Mouse (Mus musculus): ENCODE results near the gene Gal3st4. TPM values are rescaled to one million over a fixed set of nuclear protein-coding genes. Genes with fewer than 3 reads are reported as not detected.

The Gal3st4 gene
- polyA plus RNA-seq, 1 experiment: 0.10 TPM

DNA sequence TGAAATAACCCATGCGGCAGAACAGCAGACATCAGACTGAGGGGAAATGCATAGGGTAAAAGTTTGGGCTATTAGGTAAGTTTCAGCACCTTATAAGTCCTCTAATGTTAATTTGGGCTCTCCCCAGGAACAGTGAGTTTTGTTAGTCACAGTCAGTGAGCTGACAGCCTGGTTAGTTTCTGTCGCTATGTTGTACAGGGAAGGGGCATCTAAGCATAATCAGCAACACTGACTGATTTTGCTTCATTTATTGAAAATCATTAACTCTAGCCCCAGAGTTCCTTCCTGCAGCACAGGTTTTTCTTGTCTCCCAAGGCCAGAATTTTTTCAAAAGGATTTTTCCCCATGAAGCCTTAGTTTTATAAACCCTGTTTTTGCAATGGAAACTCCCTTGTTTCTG lies 38.9 kb downstream of the Gal3st4 start:
- no peak overlapping the region for H3K27ac ChIP-seq (ENCODE audit: control insufficient read depth, insufficient read depth, low read depth, low read length)
- no peaks in the 10 kb centered on the region for H3K36me3 ChIP-seq (ENCODE audit: control insufficient read depth, insufficient read depth, low read length)
- no peak overlapping the region for H3K4me3 ChIP-seq (ENCODE audit: control insufficient read depth, low read depth, low read length)
- no peaks in the 10 kb centered on the region for H3K27me3 ChIP-seq (ENCODE audit: control insufficient read depth, insufficient read depth, low read length)
- no peaks in the 10 kb centered on the region for H3K4me1 ChIP-seq (ENCODE audit: control insufficient read depth, insufficient read depth, low read length)
- no peak for TF ChIP-seq POLR2A (IDR thresholded peaks at IDR 0.05; ENCODE audit: control insufficient read depth, low read depth, low read length)
- no peak for TF ChIP-seq CTCF (IDR thresholded peaks at IDR 0.05; ENCODE audit: control insufficient read depth, insufficient read depth, insufficient replicate concordance, low read depth, low read length)

- Histone ChIP-seq H3K4me1 (ENCODE audit: control insufficient read depth, insufficient read depth, low read length) (no peaks in the 10 kb centered on the region), H3K4me3 (ENCODE audit: control insufficient read depth, low read depth, low read length) (no peak overlapping the region), H3K27me3 (ENCODE audit: control insufficient read depth, insufficient read depth, low read length) (no peaks in the 10 kb centered on the region), H3K36me3 (ENCODE audit: control insufficient read depth, insufficient read depth, low read length) (no peaks in the 10 kb centered on the region), H3K27ac (ENCODE audit: control insufficient read depth, insufficient read depth, low read depth, low read length) (no peak overlapping the region)
- TF ChIP-seq POLR2A (IDR thresholded peaks at IDR 0.05; ENCODE audit: control insufficient read depth, low read depth, low read length): no peak
- TF ChIP-seq CTCF (IDR thresholded peaks at IDR 0.05; ENCODE audit: control insufficient read depth, insufficient read depth, insufficient replicate concordance, low read depth, low read length): no peak
Observed at GRCm38 (mm10) chr5:138229511-138229910, 43.1 kb downstream of the Gal3st4 start.

GRCm38 (mm10) chr5:138228026-138228425 lies 44.6 kb downstream of the Gal3st4 start:
- Histone ChIP-seq H3K27ac (ENCODE audit: control insufficient read depth, insufficient read depth, low read depth, low read length) (no peak overlapping the region), H3K4me3 (ENCODE audit: control insufficient read depth, low read depth, low read length) (no peak overlapping the region), H3K36me3 (ENCODE audit: control insufficient read depth, insufficient read depth, low read length) (no peaks in the 10 kb centered on the region), H3K27me3 (ENCODE audit: control insufficient read depth, insufficient read depth, low read length) (no peaks in the 10 kb centered on the region), H3K4me1 (ENCODE audit: control insufficient read depth, insufficient read depth, low read length) (no peaks in the 10 kb centered on the region)
- TF ChIP-seq POLR2A (IDR thresholded peaks at IDR 0.05; ENCODE audit: control insufficient read depth, low read depth, low read length): no peak
- no peak; the same call in 1 of the 2 replicates for TF ChIP-seq CTCF (IDR thresholded peaks at IDR 0.05; ENCODE audit: control insufficient read depth, insufficient read depth, insufficient replicate concordance, low read depth, low read length)

- Histone ChIP-seq H3K27ac (ENCODE audit: control insufficient read depth, insufficient read depth, low read depth, low read length) (no peak overlapping the region), H3K36me3 (ENCODE audit: control insufficient read depth, insufficient read depth, low read length) (no peaks in the 10 kb centered on the region), H3K4me1 (ENCODE audit: control insufficient read depth, insufficient read depth, low read length) (no peaks in the 10 kb centered on the region), H3K27me3 (ENCODE audit: control insufficient read depth, insufficient read depth, low read length) (no peaks in the 10 kb centered on the region), H3K4me3 (ENCODE audit: control insufficient read depth, low read depth, low read length) (no peak overlapping the region)
- TF ChIP-seq CTCF (IDR thresholded peaks at IDR 0.05; ENCODE audit: control insufficient read depth, insufficient read depth, insufficient replicate concordance, low read depth, low read length) (no peak), POLR2A (IDR thresholded peaks at IDR 0.05; ENCODE audit: control insufficient read depth, low read depth, low read length) (no peak)
Observed at GRCm38 (mm10) chr5:138227367-138227766, 45.3 kb downstream of the Gal3st4 start.

DNA sequence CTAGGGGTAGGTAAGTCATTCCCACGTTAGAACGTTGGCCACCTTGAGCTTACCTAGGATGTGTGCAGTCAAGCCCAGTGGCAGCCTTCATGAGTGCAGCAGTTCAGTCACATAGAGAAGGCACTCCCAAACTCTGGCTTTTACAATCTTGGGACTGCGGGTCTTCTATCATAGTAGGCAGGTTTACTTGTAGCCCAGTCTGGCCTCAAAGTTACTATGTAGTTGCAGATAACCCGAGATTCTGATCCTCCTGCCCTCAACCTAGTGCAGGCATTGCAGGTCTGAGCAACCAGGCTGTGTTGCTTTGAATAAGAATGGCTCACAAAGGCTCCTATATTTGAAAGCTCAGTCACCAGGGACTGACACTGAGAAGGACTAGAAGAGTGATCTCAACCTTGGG lies 46.1 kb downstream of the Gal3st4 start:
- H3K4me3 ChIP-seq (ENCODE audit: control insufficient read depth, low read depth, low read length): no peak overlapping the region
- H3K27ac ChIP-seq (ENCODE audit: control insufficient read depth, insufficient read depth, low read depth, low read length): no peak overlapping the region
- H3K4me1 ChIP-seq (ENCODE audit: control insufficient read depth, insufficient read depth, low read length): no peaks in the 10 kb centered on the region
- no peaks in the 10 kb centered on the region for H3K27me3 ChIP-seq (ENCODE audit: control insufficient read depth, insufficient read depth, low read length)
- TF ChIP-seq POLR2A (IDR thresholded peaks at IDR 0.05; ENCODE audit: control insufficient read depth, low read depth, low read length): no peak
- no peak for TF ChIP-seq CTCF (IDR thresholded peaks at IDR 0.05; ENCODE audit: control insufficient read depth, insufficient read depth, insufficient replicate concordance, low read depth, low read length)
- no peaks in the 10 kb centered on the region for H3K36me3 ChIP-seq (ENCODE audit: control insufficient read depth, insufficient read depth, low read length)

- Histone ChIP-seq H3K27me3 (ENCODE audit: control insufficient read depth, insufficient read depth, low read length) (no peaks in the 10 kb centered on the region), H3K4me1 (ENCODE audit: control insufficient read depth, insufficient read depth, low read length) (no peaks in the 10 kb centered on the region), H3K4me3 (ENCODE audit: control insufficient read depth, low read depth, low read length) (no peak within 1 kb of the TSS), H3K36me3 (ENCODE audit: control insufficient read depth, insufficient read depth, low read length) (no peaks in the 10 kb centered on the region), H3K27ac (ENCODE audit: control insufficient read depth, insufficient read depth, low read depth, low read length) (no peak within 1 kb of the TSS)
- TF ChIP-seq POLR2A (IDR thresholded peaks at IDR 0.05; ENCODE audit: control insufficient read depth, low read depth, low read length) (no peak), CTCF (IDR thresholded peaks at IDR 0.05; ENCODE audit: control insufficient read depth, insufficient read depth, insufficient replicate concordance, low read depth, low read length) (no peak)
Observed at GRCm38 (mm10) chr5:138225700-138226099, 46.9 kb downstream of the Gal3st4 start, which contains the start of gene Nxpe5. Gene Nxpe5, plus strand, starts transcription at chr5:138225898.

DNA sequence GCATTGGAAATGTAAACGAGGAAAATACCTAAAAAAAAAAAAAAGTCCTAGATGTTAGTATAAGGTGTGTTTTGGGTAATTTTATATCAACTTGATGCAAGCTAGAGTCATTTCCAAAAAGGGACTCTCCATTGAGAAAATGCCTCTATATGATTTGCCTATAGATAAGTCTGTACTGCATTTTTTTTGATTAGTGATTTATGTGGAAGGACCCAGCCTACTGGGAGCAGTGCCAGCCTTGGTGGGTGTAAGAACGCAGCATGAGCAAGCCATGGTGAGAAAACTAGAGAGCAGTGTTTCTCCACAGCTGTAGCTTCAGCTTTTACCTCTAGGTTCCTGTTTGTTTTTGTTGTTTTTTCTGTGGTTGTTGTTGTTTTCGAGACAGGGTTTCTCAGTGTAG lies 49.4 kb downstream of the Gal3st4 start:
- H3K4me3 ChIP-seq (ENCODE audit: control insufficient read depth, low read depth, low read length): no peak overlapping the region
- TF ChIP-seq CTCF (IDR thresholded peaks at IDR 0.05; ENCODE audit: control insufficient read depth, insufficient read depth, insufficient replicate concordance, low read depth, low read length): no peak
- TF ChIP-seq POLR2A (IDR thresholded peaks at IDR 0.05; ENCODE audit: control insufficient read depth, low read depth, low read length): no peak
- H3K27ac ChIP-seq (ENCODE audit: control insufficient read depth, insufficient read depth, low read depth, low read length): no peak overlapping the region
- H3K36me3 ChIP-seq (ENCODE audit: control insufficient read depth, insufficient read depth, low read length): no peaks in the 10 kb centered on the region
- H3K27me3 ChIP-seq (ENCODE audit: control insufficient read depth, insufficient read depth, low read length): no peaks in the 10 kb centered on the region
- no peaks in the 10 kb centered on the region for H3K4me1 ChIP-seq (ENCODE audit: control insufficient read depth, insufficient read depth, low read length)

- Histone ChIP-seq H3K4me1 (ENCODE audit: control insufficient read depth, insufficient read depth, low read length) (no peaks in the 10 kb centered on the region), H3K36me3 (ENCODE audit: control insufficient read depth, insufficient read depth, low read length) (no peaks in the 10 kb centered on the region), H3K4me3 (ENCODE audit: control insufficient read depth, low read depth, low read length) (no peak overlapping the region), H3K27me3 (ENCODE audit: control insufficient read depth, insufficient read depth, low read length) (no peaks in the 10 kb centered on the region), H3K27ac (ENCODE audit: control insufficient read depth, insufficient read depth, low read depth, low read length) (no peak overlapping the region)
- no peak for TF ChIP-seq POLR2A (IDR thresholded peaks at IDR 0.05; ENCODE audit: control insufficient read depth, low read depth, low read length)
- peak; percentile 67; the same call in 1 of the 2 replicates for TF ChIP-seq CTCF (IDR thresholded peaks at IDR 0.05; ENCODE audit: control insufficient read depth, insufficient read depth, insufficient replicate concordance, low read depth, low read length)
Observed at GRCm38 (mm10) chr5:138222111-138222510, 50.5 kb downstream of the Gal3st4 start.

All from testis, adult 2 months (tissue).